Mouse (Mus musculus) common myeloid progenitor, adult 5-6 weeks (primary cell): Measurements from ENCODE around the gene Tcf15. TPM values are rescaled to one million over a fixed set of nuclear protein-coding genes. Genes with fewer than 3 reads are reported as not detected.

Source experiments
- total RNA-seq: library from RNA; stranded (forward); fragments of 200-1000, 187-1606 nt; gene quantifications from 2 replicates; pipeline ENCODE4 v1.2.3, GENCODE M21; 2017

The Tcf15 gene
- total RNA-seq, 1 experiment from 2014 or later: 1.2 TPM

Other genes starting within 250 kb of the Tcf15 start
- not detected in 2 replicates for gene Angpt4, start 232.4 kb upstream of the Tcf15 start, total RNA-seq
- gene Fam110a, start 163.3 kb upstream of the Tcf15 start, total RNA-seq: 3.4 and 6.7 TPM in 2 replicates
- gene Slc52a3, start 147.1 kb upstream of the Tcf15 start, total RNA-seq: 0.87 and 1.1 TPM in 2 replicates
- gene Scrt2, start 62.0 kb upstream of the Tcf15 start, total RNA-seq: not detected in 2 replicates
- gene Srxn1, start 38.0 kb upstream of the Tcf15 start, total RNA-seq: 9.8 and 13.2 TPM in 2 replicates
- 105 and 132 TPM in 2 replicates for gene Csnk2a1, start 83.3 kb downstream of the Tcf15 start, total RNA-seq
- 15.1 and 17.1 TPM in 2 replicates for gene Tbc1d20, start 150.3 kb downstream of the Tcf15 start, total RNA-seq
- gene Rbck1, start 189.1 kb downstream of the Tcf15 start, total RNA-seq: 45.6 and 61.9 TPM in 2 replicates
- not detected in 2 replicates for gene Trib3, start 200.5 kb downstream of the Tcf15 start, total RNA-seq
- not detected in 2 replicates for gene Nrsn2, start 233.1 kb downstream of the Tcf15 start, total RNA-seq